Mouse (Mus musculus) thymus, adult 2 months (tissue): ENCODE results near the gene Thra. TPM values are rescaled to one million over a fixed set of nuclear protein-coding genes. Genes with fewer than 3 reads are reported as not detected.
A peak's percentile ranks its signal among the peaks of the same experiment; 100 is the strongest.

Experiments
- DNase-seq: peaks from one replicate; pipeline ENCODE4 v3.0.0; 2021
- H3K27ac ChIP-seq: fragments of 200-500 bp; 2 replicates; pipeline ENCODE4 v1.5.1; 2012; ENCODE audit warnings: low read length, control low read depth; ENCODE audit not compliant: control insufficient read depth, insufficient read depth
- H3K27me3 ChIP-seq: fragments of 200-500 bp; 2 replicates; pipeline ENCODE4 v1.6.1; 2012; ENCODE audit warnings: mild to moderate bottlenecking, low read length, moderate library complexity, mixed read lengths; ENCODE audit not compliant: control insufficient read depth, insufficient read depth
- H3K36me3 ChIP-seq: fragments of 200-500 bp; 2 replicates; pipeline ENCODE4 v1.6.1; 2012; ENCODE audit warnings: mild to moderate bottlenecking, low read length, moderate library complexity; ENCODE audit not compliant: control insufficient read depth, insufficient read depth
- H3K4me1 ChIP-seq: fragments of 200-500 bp; replicated peaks from 2 replicates; pipeline ENCODE4 v1.6.1; 2012; ENCODE audit warnings: low read length; ENCODE audit not compliant: control insufficient read depth, insufficient read depth
- H3K4me3 ChIP-seq: fragments of 200-500 bp; 2 replicates; pipeline ENCODE4 v1.5.1; 2012; ENCODE audit warnings: mild to moderate bottlenecking, low read length, control low read depth, moderate library complexity; ENCODE audit not compliant: control insufficient read depth, insufficient read depth
- CTCF ChIP-seq: fragments of 200-500 bp; IDR thresholded peaks from 2 replicates; pipeline ENCODE4 v1.5.1; 2012; ENCODE audit warnings: mild to moderate bottlenecking, control low read depth, low read length, moderate library complexity, borderline replicate concordance; ENCODE audit not compliant: control insufficient read depth, poor library complexity, insufficient read depth; ENCODE audit errors: extremely low read depth
- POLR2A ChIP-seq: fragments of 200-500 bp; IDR thresholded peaks from 2 replicates; pipeline ENCODE4 v1.6.1; 2012; ENCODE audit warnings: mild to moderate bottlenecking, low read length, control low read depth, moderate library complexity; ENCODE audit not compliant: control insufficient read depth, poor library complexity, insufficient read depth; ENCODE audit errors: extremely low read depth
- WGBS: fragments of 180-500 bp; shearing (Covaris S2); methylation state at CpG from one replicate; pipeline ENCODE4 v1.1.7; 2018; 5-methylcytosine and 5-hydroxymethylcytosine counted together
- polyA plus RNA-seq: library from polyadenylated mRNA; depleted of rRNA; stranded (reverse); fragments of >200 nt; gene quantifications from 2 replicates; pipeline ENCODE4 v1.2.3, GENCODE M21; 2012

The Thra gene
- polyA plus RNA-seq, 1 experiment = 36.8 TPM

DNA sequence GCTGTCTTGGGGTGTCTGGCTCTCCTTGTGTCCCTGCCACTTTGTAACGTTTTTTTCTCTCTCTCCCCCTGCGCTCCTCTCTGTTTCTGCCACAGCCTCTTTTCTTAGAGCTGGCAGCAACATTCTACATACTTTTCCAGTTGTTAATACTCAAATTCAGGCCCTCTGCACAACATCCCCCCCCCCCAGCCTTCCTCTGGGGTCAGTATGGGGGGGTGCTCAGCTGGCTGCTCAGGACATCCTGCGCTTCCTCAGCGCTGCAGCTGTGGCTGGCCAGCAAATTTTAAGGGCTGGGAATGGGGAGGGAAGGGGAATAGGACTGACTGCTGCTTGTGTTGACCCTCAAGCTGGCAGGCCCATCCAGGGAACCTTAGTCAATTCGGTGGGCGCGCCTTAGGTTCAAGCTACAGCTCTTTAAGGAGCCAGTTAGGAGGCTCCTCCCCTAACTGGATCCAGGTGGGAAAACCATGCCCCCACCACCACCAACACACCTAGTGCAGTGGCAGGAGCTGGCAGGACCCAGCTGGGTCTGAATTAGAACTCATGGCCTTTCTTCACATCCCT is 4.1 kb downstream of the Thra start:
- no peak for TF ChIP-seq POLR2A
- no peak for TF ChIP-seq CTCF
- WGBS = 80% methylated on average over 7 of the region's 7 CpGs

DNA sequence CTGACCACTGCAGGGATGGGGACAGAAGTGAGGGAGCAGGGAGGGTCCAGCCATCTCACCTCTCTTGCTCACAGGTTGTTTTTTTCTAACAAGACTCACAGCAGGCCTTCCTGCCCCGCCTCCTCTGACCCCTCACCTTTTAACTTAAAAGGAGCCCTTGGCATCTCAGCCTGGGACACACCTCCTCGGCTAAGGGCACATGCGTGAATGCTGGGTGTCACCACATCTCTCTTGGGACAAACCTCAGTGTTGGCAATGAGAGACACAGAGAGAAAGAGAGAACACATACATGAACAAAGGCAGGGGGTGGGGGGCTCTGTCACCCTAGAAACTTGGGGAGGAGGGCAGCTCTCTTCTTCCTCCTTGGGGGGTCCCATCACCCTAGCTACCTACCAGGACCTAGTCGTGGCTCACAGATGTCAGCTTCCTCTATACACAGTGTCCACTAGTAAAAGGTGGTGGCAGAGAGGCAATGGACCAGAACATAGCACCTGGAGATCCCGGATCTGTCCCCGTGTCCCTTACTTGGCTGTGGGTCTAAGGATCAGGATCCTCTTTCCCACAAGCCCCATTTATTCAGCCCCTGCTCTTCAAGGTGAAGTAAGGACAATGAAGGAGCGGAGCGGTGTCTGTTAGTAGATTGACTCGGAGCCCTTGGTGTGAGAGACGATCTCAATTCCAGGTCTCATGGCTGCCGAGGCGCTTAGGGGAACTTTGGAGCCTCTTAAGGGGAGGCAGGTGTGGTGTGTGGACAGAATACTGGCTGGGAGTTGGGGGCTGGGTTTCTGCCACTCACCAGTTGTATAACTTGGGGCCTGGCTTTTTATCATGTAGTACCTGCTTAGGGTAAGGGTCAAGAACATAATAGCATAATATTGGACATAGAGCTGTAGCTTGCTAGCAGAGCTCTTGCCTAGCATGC is 5.8 kb downstream of the Thra start:
- Histone ChIP-seq H3K27me3 (no peaks in the 10 kb centered on the region), H3K4me3 (no peak overlapping the region), H3K36me3 (no peaks in the 10 kb centered on the region), H3K4me1 (peaks cover 68% of the 10 kb centered on the region), H3K27ac (0 out of 2 replicates have a peak overlapping the region, but pooled peaks have one; percentile 0)
- DNase-seq = no peak
- 72% methylated on average over 12 of the region's 12 CpGs for WGBS
- no peak for TF ChIP-seq CTCF
- no peak for TF ChIP-seq POLR2A

More for the DNA sequence above, 4.1 kb downstream of the Thra start:
- no peak overlapping the region for H3K4me3 ChIP-seq
- no peaks in the 10 kb centered on the region for H3K36me3 ChIP-seq
- H3K27ac ChIP-seq = no peak overlapping the region
- no peaks in the 10 kb centered on the region for H3K27me3 ChIP-seq
- no peak for DNase-seq
- peaks cover 71% of the 10 kb centered on the region for H3K4me1 ChIP-seq

DNA sequence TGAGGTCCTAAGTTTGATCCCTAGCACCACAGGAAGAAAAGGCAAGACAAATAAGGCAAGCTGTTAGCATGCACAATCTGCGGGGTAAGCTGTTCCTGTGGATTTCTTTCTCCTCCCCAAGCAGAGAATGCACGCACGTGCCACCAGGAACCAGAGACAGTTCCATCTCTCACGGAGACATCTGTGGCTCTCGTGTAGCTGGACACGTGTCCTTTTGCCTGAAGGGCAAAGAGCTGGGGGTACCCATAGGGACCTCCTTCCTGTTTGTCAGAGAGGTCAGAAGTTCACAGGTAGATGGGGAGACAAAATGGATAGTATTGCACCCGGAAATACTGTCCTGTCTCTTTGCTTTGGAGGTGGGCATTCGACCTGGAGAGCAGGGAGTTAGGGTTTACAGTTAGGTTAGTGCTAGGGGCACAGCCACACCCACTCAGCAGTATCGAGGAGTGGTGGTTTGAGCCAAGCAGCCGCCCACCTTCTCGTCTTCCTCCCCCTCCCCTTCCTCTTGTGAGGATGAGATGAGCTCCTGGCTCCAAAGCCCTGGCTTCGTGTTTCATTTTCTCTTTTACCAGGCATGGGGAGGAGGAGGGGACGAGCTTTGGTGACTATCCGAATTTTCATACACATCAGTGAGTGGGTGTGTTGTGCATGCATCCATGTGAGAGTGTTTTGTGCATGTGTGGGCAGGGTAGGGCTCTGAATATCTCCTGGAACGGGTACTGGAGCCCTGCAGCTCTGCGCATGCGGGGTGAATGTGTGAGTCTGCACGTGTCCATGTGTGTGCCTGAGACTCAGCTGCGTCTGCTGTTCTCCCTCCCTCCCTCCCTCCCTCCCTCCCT is 6.6 kb downstream of the Thra start:
- peak overlapping the region; percentile 48 for H3K4me3 ChIP-seq
- H3K27me3 ChIP-seq = no peaks in the 10 kb centered on the region
- H3K36me3 ChIP-seq = no peaks in the 10 kb centered on the region
- H3K27ac ChIP-seq = peak overlapping the region; percentile 72
- DNase-seq = peak; percentile 80
- WGBS = 1% methylated on average over 19 of the region's 19 CpGs
- H3K4me1 ChIP-seq = peaks cover 72% of the 10 kb centered on the region
- TF ChIP-seq CTCF (no peak), POLR2A (0 out of 2 replicates have a peak, but pooled peaks have one; percentile 16)

DNA sequence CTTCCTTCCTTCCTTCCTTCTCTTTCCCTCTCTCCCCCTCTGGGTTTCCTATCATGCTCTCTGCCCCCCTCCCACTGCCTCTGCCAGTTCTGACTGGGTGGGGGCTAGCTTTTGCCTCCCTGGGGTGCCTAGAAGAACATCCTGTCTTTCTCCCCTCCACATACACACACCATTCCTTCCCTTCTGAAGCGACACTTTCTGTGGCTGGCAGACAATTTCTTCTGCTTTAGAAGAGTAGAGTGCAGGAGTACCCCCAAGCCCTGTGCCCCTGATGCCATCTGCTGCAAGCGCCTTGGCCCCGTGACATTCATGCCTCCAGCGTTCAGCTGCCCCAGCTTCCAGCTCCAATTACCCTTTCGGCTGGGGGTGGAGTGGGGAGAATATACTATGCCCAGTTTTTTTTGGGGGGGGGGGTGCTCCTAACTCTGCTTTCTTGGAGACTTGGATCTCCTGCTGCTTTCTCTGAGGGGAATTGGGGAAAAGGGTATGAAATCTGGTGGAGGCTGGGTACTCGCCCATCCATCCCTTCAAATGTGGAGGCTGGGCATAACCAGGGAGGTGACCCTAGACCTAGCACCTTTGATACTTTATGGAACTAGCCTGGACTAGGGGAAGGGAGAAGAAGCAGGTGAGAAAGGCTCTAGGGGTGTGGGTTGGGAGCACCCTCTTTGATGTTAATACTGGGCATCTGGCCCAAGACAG is 7.5 kb downstream of the Thra start:
- WGBS = 16% methylated on average over 6 of the region's 6 CpGs
- Histone ChIP-seq H3K27ac (peak overlapping the region; percentile 70), H3K4me1 (peaks cover 67% of the 10 kb centered on the region), H3K4me3 (no peak overlapping the region), H3K36me3 (no peaks in the 10 kb centered on the region), H3K27me3 (no peaks in the 10 kb centered on the region)
- no peak for DNase-seq
- no peak for TF ChIP-seq CTCF
- no peak for TF ChIP-seq POLR2A

DNA sequence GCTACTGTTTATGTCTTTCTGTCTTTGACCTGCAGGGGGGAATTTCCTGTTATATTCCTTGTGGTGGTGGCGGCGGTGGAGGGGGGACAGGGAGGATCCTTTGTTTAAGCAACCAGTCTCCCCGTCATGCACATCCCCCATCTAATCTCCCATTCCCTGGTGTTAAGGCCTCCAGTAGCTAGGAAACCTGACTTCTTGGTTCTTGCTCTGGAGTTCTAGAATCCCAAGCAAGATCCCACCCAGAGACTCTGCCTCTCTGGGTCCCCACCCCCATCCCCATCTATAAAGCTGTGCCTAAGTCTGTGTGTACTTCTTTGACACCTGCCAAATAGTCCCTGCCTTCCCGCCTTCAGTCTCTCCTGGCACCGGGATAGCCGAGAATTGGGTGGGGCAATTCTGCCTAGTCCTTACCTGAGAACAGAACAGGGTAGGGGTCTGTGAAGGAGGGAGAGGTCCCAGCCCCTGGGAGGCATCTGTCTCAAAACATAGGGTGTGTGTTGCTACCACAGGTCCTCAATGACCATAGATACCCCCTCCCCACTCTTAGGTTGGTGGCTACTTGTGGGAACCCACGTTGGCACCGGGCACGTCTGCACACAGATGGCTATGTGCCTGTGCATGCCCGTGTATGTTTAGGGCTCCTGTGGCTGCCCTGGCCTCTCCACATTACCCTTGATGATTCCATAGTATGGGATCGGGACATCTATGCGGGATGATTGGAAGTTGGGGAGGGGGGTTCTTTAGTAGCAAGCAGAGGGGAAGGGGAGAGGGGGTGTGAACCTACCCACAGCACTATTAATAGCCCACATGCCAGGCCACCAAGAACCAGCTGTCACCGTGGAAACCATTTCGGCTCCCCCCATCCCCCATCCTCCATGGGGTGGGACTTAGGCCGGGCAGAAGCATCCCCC is 8.3 kb downstream of the Thra start:
- no peaks in the 10 kb centered on the region for H3K27me3 ChIP-seq
- TF ChIP-seq CTCF (no peak), POLR2A (no peak)
- H3K27ac ChIP-seq = no peak overlapping the region
- 52% methylated on average over 15 of the region's 15 CpGs for WGBS
- H3K36me3 ChIP-seq = no peaks in the 10 kb centered on the region
- no peak for DNase-seq
- peaks cover 63% of the 10 kb centered on the region for H3K4me1 ChIP-seq
- H3K4me3 ChIP-seq = no peak overlapping the region
